Mouse (Mus musculus): ENCODE data around the gene Pkdrej. TPM values are rescaled to one million over a fixed set of nuclear protein-coding genes. Genes with fewer than 3 reads are reported as not detected.

The Pkdrej gene
- not detected for polyA plus RNA-seq (2017; shearing (Covaris generic))

GRCm38 (mm10) chr15:85821203-85822010, at the start of gene Pkdrej:
Gene Pkdrej, minus strand, starts transcription at chr15:85821734.

DNA sequence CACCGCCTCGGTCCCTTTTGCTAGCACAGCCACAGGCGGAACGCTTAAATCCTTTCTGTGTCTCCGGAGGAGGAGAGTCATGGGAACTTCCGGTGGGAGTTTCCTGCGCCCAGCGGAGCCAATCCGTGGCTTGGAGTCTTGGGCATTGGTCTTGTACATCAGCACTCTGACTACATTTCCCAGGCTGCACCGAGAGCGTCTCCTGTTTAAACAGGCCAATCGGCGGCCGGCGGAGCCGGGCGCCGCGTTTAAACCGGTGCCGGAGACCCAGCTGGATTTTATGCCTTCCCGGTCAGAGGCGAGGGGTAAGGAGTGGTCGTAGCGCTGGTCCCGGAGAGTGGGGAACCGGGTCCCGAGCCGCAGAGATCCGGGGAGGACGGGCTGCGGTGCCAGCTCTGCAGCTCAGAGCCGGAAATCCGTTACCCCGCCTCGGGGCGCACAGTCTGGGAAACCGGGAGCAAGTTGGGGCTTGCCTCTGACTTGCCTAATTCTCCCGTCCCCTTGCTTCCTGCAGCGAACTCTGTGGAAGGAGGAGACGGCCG, 38.0 kb upstream of the Pkdrej start, which contains the start of gene Gtse1:
Gene Gtse1, plus strand, starts transcription at position 256 of the 542 bp plus-strand sequence.

GRCm38 (mm10) chr15:85831954-85832590, 10.5 kb upstream of the Pkdrej start, which contains the start of gene Ttc38:
Gene Ttc38, plus strand, starts transcription at chr15:85832306.

DNA sequence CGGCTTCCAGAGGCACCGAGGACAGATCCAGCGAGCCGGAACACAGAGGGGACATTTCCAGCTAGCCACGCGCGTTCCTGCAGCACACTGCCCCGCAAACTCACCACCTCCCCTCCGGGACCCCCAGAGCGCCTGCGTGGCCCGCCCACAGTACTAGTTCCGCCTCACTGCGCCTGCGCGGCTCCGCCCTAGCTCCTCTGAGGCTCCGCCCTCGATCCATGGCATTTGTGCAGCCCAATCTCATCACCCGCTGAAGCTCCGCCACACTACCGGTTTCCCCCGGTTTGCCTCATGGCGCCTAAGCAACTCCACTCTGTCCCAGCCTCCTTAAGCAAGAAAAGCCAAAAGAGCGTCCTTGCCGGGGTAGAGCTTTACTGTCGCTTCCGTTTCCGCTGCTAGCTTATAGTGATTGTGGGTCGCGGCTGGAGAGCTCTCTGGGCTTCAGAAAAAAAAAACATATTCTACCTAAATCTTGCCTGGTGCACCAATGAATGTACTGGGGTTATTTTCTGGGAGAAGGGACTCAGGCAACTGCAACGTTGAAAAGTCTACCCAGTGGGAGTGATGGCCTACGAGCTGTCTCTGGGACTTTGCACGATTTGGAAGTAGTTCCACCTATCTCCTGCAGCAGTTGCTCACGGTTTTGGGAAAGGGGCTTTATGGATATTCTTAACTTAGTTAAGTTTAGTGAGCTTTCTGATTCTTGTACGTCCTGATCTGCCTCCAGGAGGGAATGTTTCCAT, 9.8 kb downstream of the Pkdrej start, which contains the start of gene Cdpf1:
Gene Cdpf1, minus strand, starts transcription at position 163 of the 743 bp plus-strand sequence.

Other genes starting within 250 kb of the Pkdrej start
- gene Wnt7b, start 239.3 kb downstream of the Pkdrej start, polyA plus RNA-seq (2017; shearing (Covaris generic)), result not detected
- not detected for gene Ppara, start 86.8 kb downstream of the Pkdrej start, polyA plus RNA-seq (2017; shearing (Covaris generic))
- gene Cdpf1, start 10.0 kb downstream of the Pkdrej start, polyA plus RNA-seq (2017; shearing (Covaris generic)), result 39.5 TPM
- gene Ttc38, start 10.6 kb upstream of the Pkdrej start, polyA plus RNA-seq (2017; shearing (Covaris generic)), result 20.7 TPM
- 3.8 TPM for gene Gtse1, start 38.0 kb upstream of the Pkdrej start, polyA plus RNA-seq (2017; shearing (Covaris generic))
- gene Trmu, start 57.6 kb upstream of the Pkdrej start, polyA plus RNA-seq (2017; shearing (Covaris generic)), result 51.0 TPM
- 9.8 TPM for gene Celsr1, start 212.0 kb upstream of the Pkdrej start, polyA plus RNA-seq (2017; shearing (Covaris generic))
- gene Gramd4, start 236.0 kb upstream of the Pkdrej start, polyA plus RNA-seq (2017; shearing (Covaris generic)), result 125 TPM